Mouse (Mus musculus): ENCODE results near the gene Eef2. TPM values are rescaled to one million over a fixed set of nuclear protein-coding genes. Genes with fewer than 3 reads are reported as not detected.

The Eef2 gene
- polyA plus RNA-seq, 1 experiment from 2014 or later = 532 TPM

DNA sequence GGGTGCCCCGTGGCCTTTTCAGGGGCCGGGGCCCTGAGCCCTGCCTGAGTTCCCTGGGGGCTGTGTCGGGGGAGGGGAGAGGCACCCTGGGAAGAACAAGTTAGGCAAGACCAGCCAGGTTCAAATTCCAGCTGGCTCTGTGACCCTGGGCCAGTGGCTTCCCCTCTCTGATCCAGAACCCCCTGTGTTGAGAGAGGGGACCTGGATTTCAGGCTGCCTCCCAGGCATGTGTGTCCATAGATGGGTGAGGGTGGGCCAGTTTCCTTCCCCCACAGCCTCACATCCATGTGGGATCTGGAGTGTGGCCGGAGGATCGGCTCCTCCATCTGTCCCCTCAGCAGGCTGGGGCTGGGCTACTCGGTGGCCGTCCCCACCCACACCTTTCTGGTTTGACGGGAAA is 36.4 kb upstream of the Eef2 start:
- H3K27ac ChIP-seq (replicated peaks) = no peak overlapping the region; the same call in 1 of the 2 replicates
- no peak for ATAC-seq (ENCODE audit: low FRiP score, low read depth)
- peak overlapping the region; percentile 10; the same call in 1 of the 2 replicates for H3K4me3 ChIP-seq
- H3K9ac ChIP-seq = peak overlapping the region; percentile 4; the same call in 1 of the 2 replicates
- H3K36me3 ChIP-seq = peaks cover 15% of the 10 kb centered on the region
- H3K4me1 ChIP-seq (replicated peaks) = peaks cover 61% of the 10 kb centered on the region
- peaks cover 7% of the 10 kb centered on the region; the same call in 1 of the 2 replicates for H3K27me3 ChIP-seq
- WGBS = 68% methylated on average over 8 of the region's 8 CpGs
- H3K4me2 ChIP-seq = peak overlapping the region; percentile 97
- no peaks in the 10 kb centered on the region for H3K9me3 ChIP-seq

- H3K4me3 ChIP-seq = peak overlapping the region; percentile 10; the same call in 1 of the 2 replicates
- no peaks in the 10 kb centered on the region for H3K9me3 ChIP-seq
- ATAC-seq (ENCODE audit: low FRiP score, low read depth) = no peak
- H3K4me2 ChIP-seq = peak overlapping the region; percentile 97
- no peak overlapping the region; the same call in 1 of the 2 replicates for H3K27ac ChIP-seq (replicated peaks)
- H3K36me3 ChIP-seq = peaks cover 23% of the 10 kb centered on the region
- peaks cover 56% of the 10 kb centered on the region for H3K4me1 ChIP-seq (replicated peaks)
- no peaks in the 10 kb centered on the region; the same call in 1 of the 2 replicates for H3K27me3 ChIP-seq
- 63% methylated on average over 10 of the region's 10 CpGs for WGBS
- no peak overlapping the region for H3K9ac ChIP-seq
Measured at GRCm38 (mm10) chr10:81140717-81141454, 35.5 kb upstream of the Eef2 start.

DNA sequence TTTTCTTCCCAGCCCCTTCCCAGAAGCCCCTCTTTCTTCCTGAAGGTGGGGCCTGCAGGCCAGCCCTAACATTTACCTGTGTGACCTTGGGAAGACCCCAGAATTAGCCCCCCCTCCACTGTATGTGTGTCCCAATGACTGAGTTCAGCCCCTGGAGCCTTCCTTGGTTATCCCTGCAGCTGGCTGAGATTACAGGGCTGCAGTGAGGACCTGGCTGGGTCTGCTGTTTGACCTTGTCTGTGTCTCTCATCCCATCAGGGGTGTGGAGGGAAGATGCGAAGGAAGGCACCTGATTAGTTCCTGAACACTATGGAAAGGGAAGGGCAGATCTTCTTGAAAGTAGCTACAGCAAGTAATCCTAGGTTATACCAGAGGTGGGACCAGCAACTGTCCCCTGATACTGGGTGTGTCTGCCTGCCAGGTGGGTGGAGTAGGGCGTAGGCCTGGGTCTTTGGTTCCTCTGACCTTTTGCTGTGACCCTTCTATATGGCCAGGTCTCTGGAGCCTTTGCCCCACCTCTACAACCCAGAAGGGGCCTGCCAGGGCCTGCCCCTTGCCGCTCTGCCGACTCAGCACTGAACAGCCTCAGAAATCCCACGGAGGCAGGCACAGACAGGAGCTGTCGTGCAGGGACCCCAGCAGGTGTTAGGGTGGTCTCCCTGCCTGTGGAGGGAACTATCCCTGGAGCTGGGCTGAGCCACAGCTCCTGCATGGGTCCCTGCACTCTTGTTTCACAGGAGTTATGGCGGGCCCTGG is 34.8 kb upstream of the Eef2 start:
- ATAC-seq (ENCODE audit: low FRiP score, low read depth) = no peak
- WGBS = 82% methylated on average over 7 of the region's 7 CpGs
- no peak overlapping the region for H3K4me2 ChIP-seq
- peaks cover 54% of the 10 kb centered on the region for H3K4me1 ChIP-seq (replicated peaks)
- no peak overlapping the region for H3K4me3 ChIP-seq
- peaks cover 30% of the 10 kb centered on the region for H3K36me3 ChIP-seq
- H3K27ac ChIP-seq (replicated peaks) = no peak overlapping the region
- H3K27me3 ChIP-seq = no peaks in the 10 kb centered on the region
- H3K9me3 ChIP-seq = no peaks in the 10 kb centered on the region
- H3K9ac ChIP-seq = no peak overlapping the region

- H3K4me2 ChIP-seq = no peak overlapping the region
- H3K4me3 ChIP-seq = no peak overlapping the region
- peaks cover 54% of the 10 kb centered on the region for H3K4me1 ChIP-seq (replicated peaks)
- no peak overlapping the region for H3K27ac ChIP-seq (replicated peaks)
- H3K9me3 ChIP-seq = no peaks in the 10 kb centered on the region
- 57% methylated on average over 5 of the region's 5 CpGs for WGBS
- ATAC-seq (ENCODE audit: low FRiP score, low read depth) = no peak
- no peaks in the 10 kb centered on the region for H3K27me3 ChIP-seq
- H3K36me3 ChIP-seq = peaks cover 40% of the 10 kb centered on the region
- no peak overlapping the region for H3K9ac ChIP-seq
Measured at GRCm38 (mm10) chr10:81142551-81142981, 33.9 kb upstream of the Eef2 start.

DNA sequence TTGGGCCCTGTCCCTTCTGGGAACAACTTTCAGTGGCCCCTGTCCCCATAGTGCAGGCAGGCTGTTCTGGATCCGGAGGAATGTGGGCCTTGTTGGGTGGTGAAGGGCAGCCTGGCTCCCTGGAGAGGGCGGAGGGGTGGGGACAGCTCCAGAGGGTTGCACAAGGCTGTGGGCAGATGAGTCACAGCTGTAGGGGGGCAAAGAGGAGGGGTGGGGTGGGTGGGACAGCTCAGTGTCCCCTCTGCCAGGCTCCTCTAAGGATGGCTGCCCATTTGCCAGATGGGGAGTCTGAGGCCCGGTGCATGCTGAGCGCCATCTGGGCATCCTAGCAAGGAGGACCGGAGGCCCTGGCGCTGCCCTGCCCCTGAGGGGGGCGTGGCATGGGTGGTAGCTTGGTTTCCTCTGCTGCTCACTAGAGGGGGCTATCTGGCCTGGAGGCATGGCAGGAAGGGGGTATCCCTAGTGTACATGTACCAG is 33.2 kb upstream of the Eef2 start:
- H3K4me1 ChIP-seq (replicated peaks) = peaks cover 52% of the 10 kb centered on the region
- H3K27ac ChIP-seq (replicated peaks) = no peak overlapping the region
- H3K36me3 ChIP-seq = peaks cover 46% of the 10 kb centered on the region
- H3K4me3 ChIP-seq = no peak overlapping the region
- 90% methylated on average over 7 of the region's 7 CpGs for WGBS
- H3K27me3 ChIP-seq = no peaks in the 10 kb centered on the region
- no peaks in the 10 kb centered on the region for H3K9me3 ChIP-seq
- no peak for ATAC-seq (ENCODE audit: low FRiP score, low read depth)
- H3K9ac ChIP-seq = no peak overlapping the region
- H3K4me2 ChIP-seq = no peak overlapping the region

DNA sequence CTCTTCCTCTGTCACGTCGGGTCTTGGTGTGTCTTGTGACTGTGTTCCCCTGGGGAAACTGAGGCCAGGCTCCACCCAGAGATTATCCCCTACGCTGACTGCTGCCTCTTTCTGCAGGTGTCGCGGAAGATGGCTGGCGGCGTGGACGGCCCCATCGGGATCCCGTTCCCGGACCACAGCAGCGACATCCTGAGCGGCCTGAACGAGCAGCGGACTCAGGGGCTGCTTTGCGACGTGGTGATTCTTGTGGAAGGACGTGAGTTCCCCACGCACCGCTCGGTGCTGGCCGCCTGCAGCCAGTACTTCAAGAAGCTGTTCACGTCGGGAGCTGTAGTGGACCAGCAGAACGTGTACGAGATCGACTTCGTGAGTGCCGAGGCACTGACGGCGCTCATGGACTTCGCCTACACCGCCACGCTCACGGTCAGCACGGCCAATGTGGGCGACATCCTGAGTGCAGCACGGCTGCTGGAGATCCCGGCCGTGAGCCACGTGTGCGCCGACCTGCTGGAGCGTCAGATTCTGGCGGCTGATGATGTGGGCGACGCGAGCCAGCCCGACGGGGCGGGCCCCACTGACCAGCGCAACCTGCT is 32.5 kb upstream of the Eef2 start:
- H3K4me1 ChIP-seq (replicated peaks) = peaks cover 44% of the 10 kb centered on the region
- peaks cover 53% of the 10 kb centered on the region for H3K36me3 ChIP-seq
- H3K9ac ChIP-seq = no peak overlapping the region
- no peaks in the 10 kb centered on the region for H3K27me3 ChIP-seq
- WGBS = 95% methylated on average over 52 of the region's 52 CpGs
- H3K4me3 ChIP-seq = no peak overlapping the region
- H3K27ac ChIP-seq (replicated peaks) = no peak overlapping the region
- ATAC-seq (ENCODE audit: low FRiP score, low read depth) = no peak
- H3K9me3 ChIP-seq = no peaks in the 10 kb centered on the region
- no peak overlapping the region for H3K4me2 ChIP-seq

- H3K4me2 ChIP-seq = no peak overlapping the region
- no peaks in the 10 kb centered on the region for H3K9me3 ChIP-seq
- peaks cover 37% of the 10 kb centered on the region for H3K4me1 ChIP-seq (replicated peaks)
- H3K9ac ChIP-seq = no peak overlapping the region
- H3K27me3 ChIP-seq = no peaks in the 10 kb centered on the region
- H3K27ac ChIP-seq (replicated peaks) = no peak overlapping the region
- no peak overlapping the region for H3K4me3 ChIP-seq
- WGBS = 94% methylated on average over 27 of the region's 27 CpGs
- H3K36me3 ChIP-seq = peaks cover 57% of the 10 kb centered on the region
- no peak for ATAC-seq (ENCODE audit: low FRiP score, low read depth)
Measured at GRCm38 (mm10) chr10:81144667-81145066, 31.8 kb upstream of the Eef2 start.

DNA sequence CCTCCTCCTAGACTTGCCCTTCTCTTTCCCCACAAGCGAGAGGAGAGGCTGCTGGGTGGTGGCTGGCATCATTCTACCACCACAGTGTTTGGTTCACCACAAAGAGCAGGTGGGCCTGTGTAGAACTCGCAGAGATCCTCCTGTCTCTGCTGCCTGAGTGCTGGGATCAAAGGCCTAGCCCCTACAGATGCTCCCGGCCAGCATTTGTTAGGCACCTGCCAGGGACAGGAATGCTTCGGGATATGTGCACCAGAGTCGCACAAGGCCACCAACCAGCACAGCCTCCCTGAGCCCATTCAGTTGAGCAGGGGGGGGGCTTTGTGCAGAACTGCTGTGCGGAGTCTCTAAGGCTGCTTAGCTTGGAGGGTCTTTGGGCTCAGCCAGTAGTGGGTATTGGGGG is 31.1 kb upstream of the Eef2 start:
- H3K27me3 ChIP-seq = no peaks in the 10 kb centered on the region
- no peak overlapping the region for H3K4me3 ChIP-seq
- ATAC-seq (ENCODE audit: low FRiP score, low read depth) = no peak
- no peak overlapping the region for H3K4me2 ChIP-seq
- 93% methylated on average over 6 of the region's 6 CpGs for WGBS
- H3K27ac ChIP-seq (replicated peaks) = no peak overlapping the region
- H3K4me1 ChIP-seq (replicated peaks) = peaks cover 31% of the 10 kb centered on the region
- no peaks in the 10 kb centered on the region for H3K9me3 ChIP-seq
- no peak overlapping the region for H3K9ac ChIP-seq
- H3K36me3 ChIP-seq = peaks cover 59% of the 10 kb centered on the region

DNA sequence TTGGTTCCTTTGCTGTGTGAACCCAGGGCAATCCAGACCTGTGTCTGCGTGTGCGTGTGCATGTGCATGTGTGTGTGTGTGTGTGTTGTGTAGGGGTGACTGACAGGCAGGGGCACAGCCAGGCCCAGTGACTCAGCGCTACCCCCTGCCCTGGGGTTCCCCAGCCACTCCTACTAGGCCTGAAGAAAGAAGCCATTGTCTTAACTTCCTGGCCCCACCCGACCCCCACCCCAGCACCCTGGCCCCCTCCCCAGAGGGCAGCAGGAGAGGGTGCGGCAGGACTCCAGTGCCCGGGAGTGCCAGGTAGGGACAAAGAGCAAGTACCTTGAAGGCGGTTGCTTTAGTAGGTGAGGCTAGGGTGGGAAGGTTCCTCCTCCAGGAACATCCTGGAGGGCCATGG is 30.7 kb upstream of the Eef2 start:
- H3K9ac ChIP-seq = no peak overlapping the region
- H3K4me1 ChIP-seq (replicated peaks) = peaks cover 26% of the 10 kb centered on the region
- ATAC-seq (ENCODE audit: low FRiP score, low read depth) = no peak
- H3K4me2 ChIP-seq = no peak overlapping the region
- H3K27ac ChIP-seq (replicated peaks) = no peak overlapping the region
- peaks cover 59% of the 10 kb centered on the region for H3K36me3 ChIP-seq
- H3K4me3 ChIP-seq = no peak overlapping the region
- no peaks in the 10 kb centered on the region for H3K27me3 ChIP-seq
- WGBS = 91% methylated on average over 7 of the region's 7 CpGs
- H3K9me3 ChIP-seq = no peaks in the 10 kb centered on the region

DNA sequence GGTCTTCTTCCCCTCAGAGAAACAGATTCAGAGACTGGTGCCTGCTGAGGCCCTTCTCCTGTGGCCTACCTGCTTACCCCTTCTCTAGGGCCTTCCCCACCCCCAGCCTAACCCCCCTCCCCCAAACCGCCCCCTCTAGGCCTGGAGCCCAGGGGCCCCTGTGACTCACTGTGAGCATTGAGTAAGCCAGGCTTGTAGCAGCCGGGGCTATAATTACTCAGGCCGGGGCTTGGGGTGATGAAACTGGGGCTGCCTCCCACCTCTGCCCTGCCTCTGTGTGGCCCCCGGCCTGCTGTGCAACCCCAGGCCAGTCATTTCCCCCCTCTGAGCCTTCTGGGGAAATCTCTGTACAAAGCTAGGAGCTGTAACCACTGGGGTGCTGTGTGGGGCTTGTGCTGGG is 30.1 kb upstream of the Eef2 start:
- no peak overlapping the region for H3K27ac ChIP-seq (replicated peaks)
- H3K27me3 ChIP-seq = no peaks in the 10 kb centered on the region
- no peak overlapping the region for H3K4me2 ChIP-seq
- peaks cover 59% of the 10 kb centered on the region for H3K36me3 ChIP-seq
- no peak overlapping the region for H3K4me3 ChIP-seq
- H3K4me1 ChIP-seq (replicated peaks) = peaks cover 21% of the 10 kb centered on the region
- ATAC-seq (ENCODE audit: low FRiP score, low read depth) = no peak
- WGBS = 93% methylated on average over 4 of the region's 4 CpGs
- no peaks in the 10 kb centered on the region for H3K9me3 ChIP-seq
- H3K9ac ChIP-seq = no peak overlapping the region

- Histone ChIP-seq H3K4me3 (no peak overlapping the region), H3K4me1 (replicated peaks) (no peaks in the 10 kb centered on the region), H3K9me3 (no peaks in the 10 kb centered on the region), H3K36me3 (peaks cover 60% of the 10 kb centered on the region), H3K27ac (replicated peaks) (no peak overlapping the region), H3K4me2 (no peak overlapping the region), H3K27me3 (no peaks in the 10 kb centered on the region), H3K9ac (no peak overlapping the region)
- WGBS = 76% methylated on average over 6 of the region's 6 CpGs
- no peak for ATAC-seq (ENCODE audit: low FRiP score, low read depth)
Measured at GRCm38 (mm10) chr10:81151261-81151660, 25.2 kb upstream of the Eef2 start.

- Histone ChIP-seq H3K4me1 (replicated peaks) (no peaks in the 10 kb centered on the region), H3K27ac (replicated peaks) (no peak overlapping the region), H3K36me3 (peaks cover 60% of the 10 kb centered on the region), H3K9ac (no peak overlapping the region), H3K4me2 (no peak overlapping the region), H3K4me3 (no peak overlapping the region), H3K27me3 (no peaks in the 10 kb centered on the region), H3K9me3 (no peaks in the 10 kb centered on the region)
- ATAC-seq (ENCODE audit: low FRiP score, low read depth) = no peak
- 80% methylated on average over 12 of the region's 12 CpGs for WGBS
Measured at GRCm38 (mm10) chr10:81152609-81153008, 23.8 kb upstream of the Eef2 start.

Measured in hindbrain, embryonic 15.5 days (tissue).